Mouse (Mus musculus): ENCODE data around the gene Ccdc85c.

The Ccdc85c gene

DNA sequence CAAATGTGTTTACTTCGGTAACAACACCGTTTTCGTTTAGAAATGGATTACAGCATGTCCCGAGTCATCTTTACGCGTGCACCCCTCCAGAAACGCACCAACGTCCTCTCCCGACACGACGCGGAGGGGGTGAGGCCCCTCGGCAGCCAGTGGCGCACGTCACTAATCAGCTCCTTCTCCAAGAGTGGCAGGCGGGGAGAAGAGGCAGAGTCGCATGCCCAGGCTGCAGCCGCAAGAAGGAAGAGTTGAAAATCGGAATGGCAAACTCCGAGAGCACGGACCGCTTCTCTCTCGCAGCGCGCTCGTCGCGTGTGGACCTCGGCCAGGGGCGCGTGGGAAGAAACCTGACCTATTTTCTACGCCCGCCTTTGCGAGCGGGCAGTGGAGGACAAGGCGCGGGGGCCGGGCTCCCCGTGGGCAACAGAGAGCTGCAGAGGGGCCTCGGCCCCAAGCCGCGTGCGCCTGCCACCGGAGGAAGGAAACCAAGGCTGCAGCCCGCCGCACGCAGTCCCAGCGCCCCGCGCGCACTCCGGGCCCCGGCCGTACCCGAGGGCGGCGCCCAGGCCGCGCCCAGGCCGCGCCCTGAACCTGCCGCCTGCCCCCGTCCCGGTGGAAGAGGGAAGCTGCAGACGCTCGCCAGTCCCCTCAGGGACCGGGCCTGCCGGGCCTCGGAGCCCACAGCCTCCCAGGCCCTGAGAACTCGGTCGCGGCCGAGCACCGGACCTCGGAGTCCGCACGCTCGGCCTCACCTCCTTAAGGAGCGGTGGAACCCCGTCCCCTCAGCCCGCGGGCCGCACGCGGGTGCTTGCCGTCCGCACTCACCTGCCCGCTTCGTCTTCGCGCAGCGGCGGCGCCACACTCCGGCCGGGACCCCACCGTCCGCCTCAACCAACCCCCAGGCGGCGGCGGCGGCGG lies 96.6 kb downstream of the Ccdc85c start:
- in situ Hi-C loops (cut with MboI, MseI): no loop called here

DNA sequence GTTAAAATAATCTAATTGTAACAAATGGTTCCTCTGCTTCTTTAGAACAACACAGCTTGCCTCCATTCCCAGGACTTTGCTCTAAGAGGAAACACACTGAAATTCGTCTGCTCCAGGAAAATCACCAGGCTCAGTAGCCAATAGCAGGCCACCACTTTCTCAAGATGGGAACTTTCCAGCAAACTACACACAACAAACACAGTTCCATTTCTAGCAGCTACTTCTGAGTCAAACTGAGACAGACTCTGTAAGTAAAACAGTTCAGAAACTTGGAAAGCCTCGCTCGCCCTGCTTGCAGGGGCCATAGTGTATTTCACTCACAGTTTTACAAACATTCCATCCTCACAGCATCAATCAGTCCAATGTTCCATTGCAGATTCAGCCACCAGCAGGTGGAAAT lies 98.9 kb downstream of the Ccdc85c start:
- in situ Hi-C loops (cut with MboI, MseI): no loop called here

DNA sequence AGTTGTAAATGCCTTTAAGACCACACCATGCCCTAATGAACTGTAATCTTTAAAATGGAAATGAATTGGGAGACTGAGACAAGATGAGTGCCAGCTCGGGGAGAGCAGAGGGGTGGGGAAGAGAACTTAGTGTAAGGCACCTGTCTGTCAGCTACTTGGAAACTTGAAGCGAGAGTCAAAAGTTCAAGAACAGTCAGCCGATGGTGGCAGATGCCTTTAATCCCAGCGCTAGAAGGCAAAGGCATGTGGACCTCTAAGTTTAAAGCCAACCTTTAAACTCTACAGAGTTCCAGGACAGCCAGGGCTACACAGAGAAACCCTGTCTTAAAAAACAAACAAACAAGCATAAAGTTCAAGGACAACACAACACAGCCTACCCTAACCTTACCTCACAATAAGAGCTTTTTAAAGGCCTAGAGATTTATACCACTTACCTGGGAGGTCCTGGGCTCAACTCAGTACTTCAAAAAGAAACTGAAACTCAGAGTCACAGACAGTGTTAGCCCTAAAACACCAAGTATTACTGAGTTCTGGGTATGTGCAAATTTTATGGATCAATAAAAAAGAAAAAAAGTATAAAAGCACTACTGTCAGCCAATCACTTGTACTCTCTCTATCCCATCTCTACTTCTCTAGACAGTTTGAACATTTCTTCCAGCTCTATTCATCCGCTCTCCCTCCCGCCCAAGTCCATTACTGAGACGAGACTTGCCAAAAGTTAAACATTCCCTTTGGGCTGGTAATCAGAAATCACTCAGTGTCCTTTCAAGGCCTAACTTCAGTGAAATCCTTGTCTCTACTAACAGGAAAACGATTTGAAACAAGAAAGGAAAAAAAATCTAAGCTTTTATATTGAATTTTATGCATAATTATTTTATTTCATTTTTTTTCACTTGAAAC lies 100.4 kb downstream of the Ccdc85c start:
- in situ Hi-C loops (cut with MboI, MseI): loop anchor here (5.0 kb wide), 1 partner anchor 592 kb away; no protein-coding TSS in a partner anchor

DNA sequence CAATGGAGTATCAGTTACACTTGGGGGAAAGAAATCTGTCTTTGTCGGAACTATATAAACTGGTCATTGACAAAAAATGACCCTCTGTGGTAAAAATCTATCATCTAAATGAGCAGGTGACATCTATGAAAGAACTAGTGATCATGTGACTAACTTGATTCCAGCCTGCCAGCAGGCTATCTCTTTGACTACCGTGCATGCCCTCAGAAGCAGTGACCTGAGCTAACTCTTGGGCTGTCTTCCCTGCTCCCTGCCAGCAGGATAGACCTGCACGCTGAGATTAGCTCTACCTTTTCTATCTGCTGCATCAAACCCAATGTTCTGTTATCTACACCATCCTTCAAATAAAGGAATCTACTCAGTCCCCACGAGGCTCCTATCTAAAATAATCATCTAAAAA lies 102.6 kb downstream of the Ccdc85c start:
- in situ Hi-C loops (cut with MboI, MseI): loop anchor here (5.0 kb wide), 1 partner anchor 595 kb away; no protein-coding TSS in a partner anchor

DNA sequence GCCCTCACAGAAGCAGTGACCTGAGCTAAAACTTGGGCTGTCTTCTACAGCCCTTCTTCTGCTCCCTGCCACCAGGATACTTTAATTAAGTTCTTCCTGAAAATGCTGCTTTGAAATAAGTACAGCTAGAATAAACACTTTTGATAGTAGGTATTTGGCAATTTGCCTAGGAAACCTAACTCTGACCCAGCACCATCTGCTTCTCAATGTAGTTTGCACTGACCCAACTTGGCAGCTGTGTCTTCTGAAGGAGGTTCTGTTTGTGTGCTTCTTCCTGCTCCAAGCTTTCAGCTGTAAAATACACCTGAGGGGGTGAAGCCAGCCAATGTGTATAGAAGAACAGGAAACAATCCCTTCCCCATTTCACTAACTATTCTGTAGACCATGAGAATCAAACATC lies 103.9 kb downstream of the Ccdc85c start:
- in situ Hi-C loops (cut with MboI, MseI): loop anchor here (5.0 kb wide), 1 partner anchor 596 kb away; no protein-coding TSS in a partner anchor

DNA sequence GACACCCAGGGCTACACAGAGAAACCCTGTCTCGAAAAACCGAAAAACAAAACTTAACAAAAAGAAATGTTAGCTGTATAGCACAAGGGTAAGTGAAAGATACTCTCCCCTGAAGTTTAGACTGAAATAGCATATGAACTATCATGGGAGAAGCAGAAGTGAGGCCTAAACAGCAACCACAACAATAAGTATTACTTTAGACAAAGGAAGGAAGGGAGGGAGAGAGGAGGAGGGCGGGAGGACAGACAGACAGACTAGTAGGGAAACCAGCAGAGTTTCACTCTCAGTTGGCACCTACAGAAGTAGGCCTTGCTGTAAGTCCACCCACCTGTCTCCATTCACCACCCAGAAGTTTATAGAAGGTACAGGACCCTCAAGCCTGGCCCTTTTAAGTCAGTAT lies 104.8 kb downstream of the Ccdc85c start:
- in situ Hi-C loops (cut with MboI, MseI): loop anchor here (5.0 kb wide), 1 partner anchor 597 kb away; no protein-coding TSS in a partner anchor

DNA sequence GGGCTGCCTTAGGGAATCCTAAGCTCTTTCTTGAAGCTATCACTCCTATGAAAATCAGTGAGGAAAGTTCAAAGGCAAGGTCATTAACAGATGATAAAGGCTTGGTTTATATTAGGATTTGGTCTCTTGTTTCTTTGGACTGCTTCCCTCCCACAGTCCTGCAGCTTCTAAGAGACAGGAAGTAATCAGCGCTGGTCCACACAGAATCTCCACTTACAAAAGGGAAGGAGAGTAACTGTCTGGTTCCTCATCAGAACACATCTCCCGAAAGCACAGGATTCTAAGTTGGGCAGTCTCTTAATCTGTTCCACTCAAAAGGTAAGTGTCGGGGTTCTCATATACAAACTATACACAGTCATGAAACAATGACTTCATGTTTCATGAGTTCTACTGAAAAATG lies 106.3 kb downstream of the Ccdc85c start:
- in situ Hi-C loops (cut with MboI, MseI): no loop called here

DNA sequence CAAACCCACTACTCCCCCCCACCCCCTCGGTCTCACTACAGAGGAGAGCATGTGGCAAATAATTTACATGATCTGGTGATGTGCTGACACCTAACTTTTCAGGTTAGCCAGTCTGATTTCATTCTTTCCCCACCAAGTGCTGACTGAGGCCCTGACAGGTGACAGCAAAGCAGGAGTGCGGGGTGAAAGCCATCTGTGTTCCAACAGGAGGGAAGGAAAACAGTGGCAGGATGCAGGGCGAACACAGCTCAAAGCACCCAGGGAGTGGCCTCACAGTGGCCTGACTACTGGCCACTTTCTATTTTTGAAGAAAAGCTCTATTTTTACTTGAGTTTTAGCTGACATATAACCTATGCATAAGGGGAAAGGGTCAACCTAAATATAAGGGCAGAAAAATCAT lies 111.5 kb downstream of the Ccdc85c start:
- in situ Hi-C loops (cut with MboI, MseI): no loop called here

DNA sequence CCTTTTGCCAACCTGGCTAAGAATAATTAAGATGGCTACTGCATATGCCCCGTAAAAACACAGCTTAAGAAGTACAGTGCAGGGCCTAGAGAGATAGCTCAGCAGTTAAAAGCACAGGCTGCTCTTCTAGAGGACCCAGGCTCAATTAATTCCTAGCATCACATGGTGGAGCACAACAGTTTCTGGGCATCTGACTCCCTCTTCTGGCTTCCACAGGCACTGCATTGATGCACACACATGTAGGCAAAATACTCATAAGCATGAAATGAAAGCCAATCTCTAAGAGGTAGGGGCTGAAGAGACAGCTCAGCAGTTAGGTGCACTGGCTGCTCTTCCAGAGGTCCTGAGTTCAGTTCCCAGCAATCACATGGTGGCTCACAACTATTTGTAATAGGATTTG lies 113.2 kb downstream of the Ccdc85c start:
- in situ Hi-C loops (cut with MboI, MseI): no loop called here

DNA sequence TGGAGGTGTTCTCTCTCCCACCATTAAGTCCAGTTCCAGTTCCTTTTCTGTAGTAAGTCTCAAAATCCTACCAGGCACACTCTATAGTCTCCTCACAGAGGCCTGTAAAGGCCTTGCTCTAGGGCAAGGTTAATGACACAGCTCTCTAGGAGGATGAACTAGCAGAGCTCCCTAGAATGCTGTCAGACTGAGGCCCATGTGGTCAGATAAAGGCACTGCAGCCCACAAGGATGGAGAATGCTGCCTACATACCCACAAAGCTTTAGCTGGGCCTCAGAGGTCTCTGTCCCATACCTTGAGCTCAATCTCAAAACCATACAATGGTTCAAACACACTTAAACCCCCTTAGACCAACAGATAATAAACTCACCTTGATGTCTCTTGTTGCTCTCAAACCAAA lies 115.4 kb downstream of the Ccdc85c start:
- in situ Hi-C loops (cut with MboI, MseI): no loop called here

All from T-helper 2 cell (primary cell).